Mouse (Mus musculus) ZHBTc4 (cell line): ENCODE measurements at regions not wholly inside any gene's neighbourhood (a gene's known extent, or its start where the extent isn't known, plus 50 kb on each side); places are given as distances from the start of the nearest gene placed in this dataset.

Experiments
- DNase-seq: peaks from one replicate; pipeline ENCODE4 v3.0.0-alpha.2; 2011; ENCODE audit warnings: low read depth, low spot score

DNA sequence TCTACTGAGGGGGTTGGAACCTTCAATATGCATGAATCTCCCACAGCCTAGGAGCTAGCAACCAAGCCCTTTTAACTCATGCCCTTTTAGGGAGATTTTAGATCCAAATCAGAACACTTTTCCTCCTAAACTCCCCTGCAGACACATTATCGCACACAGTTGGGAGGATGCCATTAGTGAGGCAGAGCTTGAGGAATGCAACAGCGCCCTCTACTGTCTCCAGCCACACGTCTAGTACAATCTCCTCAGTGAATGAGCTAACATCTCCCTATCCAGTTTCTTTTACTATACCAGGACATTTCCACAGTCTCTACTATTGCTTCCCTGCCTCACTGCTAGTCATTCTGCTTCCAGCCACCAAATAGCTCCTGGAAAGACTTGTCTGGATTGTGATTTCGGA is 59.3 kb downstream of the 1700080O16Rik start:
- peak; percentile 45 for DNase-seq

DNA sequence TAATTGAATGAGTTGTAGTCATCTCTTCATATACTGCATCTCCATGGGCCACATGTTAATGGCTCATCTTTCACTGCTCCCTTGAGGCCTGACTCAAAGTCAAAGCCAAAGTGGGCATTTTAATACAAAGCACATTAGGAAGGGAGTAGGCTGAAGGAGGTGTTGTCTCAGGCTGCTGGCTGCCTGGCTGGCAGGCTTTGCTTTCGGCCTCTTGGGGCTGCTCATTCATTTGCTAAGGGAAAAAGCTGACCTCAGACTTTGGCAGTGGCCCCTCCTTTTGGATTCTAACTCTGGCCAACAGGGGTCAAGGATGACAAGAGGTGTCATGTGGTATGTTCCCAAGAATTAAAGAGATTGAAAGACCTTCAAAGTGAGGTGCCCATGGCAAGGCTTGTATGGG is 61.0 kb downstream of the 1700080O16Rik start:
- no peak for DNase-seq

DNA sequence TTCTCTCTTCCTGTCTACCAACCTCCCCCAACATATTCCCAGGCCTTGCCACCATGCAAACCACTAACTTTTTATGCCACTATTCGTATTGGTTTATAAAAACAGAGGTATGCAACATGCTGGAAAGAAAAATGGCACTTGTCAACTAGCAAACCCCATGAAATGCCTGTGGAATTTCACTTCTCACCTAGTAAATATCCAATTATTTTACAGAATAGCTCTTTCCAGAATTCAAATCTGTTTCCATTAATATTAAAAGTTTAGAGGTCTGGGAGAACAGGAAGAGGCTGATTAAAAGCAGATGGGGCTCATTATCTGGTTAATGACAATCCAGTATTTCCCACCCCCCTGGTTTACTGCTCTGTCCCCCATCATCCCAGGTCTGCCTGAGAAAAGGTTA is 62.0 kb downstream of the 1700080O16Rik start:
- no peak for DNase-seq

DNA sequence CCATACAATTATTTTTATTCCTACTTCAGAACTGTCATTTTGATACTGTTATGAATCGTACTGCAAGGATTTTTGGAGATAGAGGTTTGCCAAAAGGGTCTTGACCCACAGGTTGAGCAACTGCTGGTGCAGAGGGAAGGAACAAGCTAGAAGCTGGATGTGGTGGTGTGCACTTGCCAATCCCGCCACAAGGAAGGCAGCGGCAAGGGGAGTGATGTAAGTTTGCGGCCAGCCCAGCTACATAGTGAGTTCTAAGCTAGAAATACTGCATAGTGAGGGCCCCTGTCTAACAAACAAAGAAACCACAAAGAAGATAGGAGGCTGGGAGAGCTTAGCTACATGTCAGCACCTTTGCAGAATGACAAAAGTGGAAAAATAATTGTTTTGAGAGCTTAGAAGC is 74.1 kb downstream of the 1700080O16Rik start:
- no peak for DNase-seq

DNA sequence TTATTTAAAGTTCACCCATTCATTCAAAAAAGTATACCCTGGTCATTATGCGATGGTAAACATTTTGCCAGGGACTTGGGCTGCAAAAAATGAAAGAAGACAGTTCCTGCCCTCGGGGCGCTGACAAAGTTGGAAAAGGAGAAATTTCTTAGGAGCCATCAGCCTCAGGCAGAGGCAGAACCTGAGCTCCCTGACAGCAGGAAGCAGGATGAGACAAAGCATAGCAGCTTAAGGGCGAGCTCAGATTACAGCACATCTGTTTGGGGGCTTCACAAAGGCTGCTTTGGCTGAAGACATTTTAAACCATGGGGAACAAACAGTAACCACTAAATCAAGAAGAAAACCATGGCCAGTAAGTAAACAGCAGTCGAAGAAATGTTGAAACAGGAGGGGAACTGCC is 75.5 kb downstream of the 1700080O16Rik start:
- DNase-seq = peak; percentile 13

DNA sequence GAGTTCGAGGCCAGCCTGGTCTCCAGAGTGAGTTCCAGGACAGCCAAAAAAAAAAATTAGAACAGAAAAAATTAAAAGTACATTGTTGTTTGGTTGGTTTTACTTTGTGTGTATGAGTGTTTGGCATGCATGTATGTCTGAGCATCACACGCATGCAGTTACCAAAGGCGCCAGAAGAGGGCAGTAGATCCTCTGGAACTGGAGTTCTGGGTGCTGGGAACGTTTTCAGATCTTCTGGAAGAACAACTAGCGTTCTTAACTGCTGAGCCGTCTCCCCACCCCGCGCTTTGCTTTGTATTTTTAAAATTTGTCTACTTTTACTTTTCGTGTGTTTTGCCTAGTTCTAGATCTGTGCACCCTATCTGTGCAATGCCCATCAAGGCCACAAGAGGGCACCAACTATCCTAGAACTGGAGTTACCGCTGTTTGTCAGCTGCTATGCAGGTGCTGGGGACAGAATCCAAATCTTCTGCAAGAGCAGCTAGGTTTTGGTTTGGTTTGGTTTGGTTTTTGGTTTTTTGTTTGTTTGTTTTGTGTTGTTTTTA is 76.9 kb downstream of the 1700080O16Rik start:
- DNase-seq = peak; percentile 57

DNA sequence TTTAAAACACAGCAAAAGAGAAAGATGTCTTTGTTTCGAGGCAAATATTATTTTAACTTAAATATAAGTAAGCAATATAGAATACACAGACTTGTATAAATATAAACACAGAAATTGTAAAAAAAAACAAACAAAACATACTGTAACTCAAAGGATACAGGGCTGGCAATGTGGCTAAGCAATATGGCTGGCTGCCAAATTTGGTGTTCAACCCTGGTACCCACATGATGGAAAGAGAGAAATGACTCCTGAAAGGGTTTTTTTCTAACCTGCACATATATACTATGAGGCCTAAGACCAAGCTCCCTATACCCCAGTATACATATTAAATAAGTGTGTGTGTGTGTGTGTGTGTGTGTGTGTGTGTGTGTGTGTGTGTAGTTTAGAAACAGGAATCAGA is 79.9 kb downstream of the 1700080O16Rik start:
- no peak for DNase-seq

DNA sequence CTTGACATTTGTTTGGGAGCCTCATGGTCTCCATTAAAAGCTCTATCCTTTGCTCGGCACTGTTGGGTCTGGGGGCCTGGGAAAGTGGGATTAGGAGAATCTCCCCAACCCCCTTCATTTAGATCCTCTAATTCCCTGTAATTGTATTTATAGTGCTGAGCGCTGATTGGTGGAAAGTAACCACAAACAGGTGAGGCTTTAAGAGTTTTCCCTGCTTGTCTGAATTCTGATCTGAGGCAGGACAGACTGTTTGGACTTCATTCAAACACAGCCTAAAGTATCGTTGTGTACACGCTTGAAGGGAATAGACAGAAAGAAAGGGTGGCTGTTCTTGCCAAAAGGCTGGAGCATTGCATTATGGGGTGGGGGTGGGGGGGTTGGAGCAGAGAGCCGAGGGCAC is 85.1 kb upstream of the Usp26 start:
- DNase-seq = no peak
